Mouse (Mus musculus): ENCODE measurements at regions not wholly inside any gene's neighbourhood (a gene's known extent, or its start where the extent isn't known, plus 50 kb on each side); places are given as distances from the start of the nearest gene placed in this dataset.

DNA sequence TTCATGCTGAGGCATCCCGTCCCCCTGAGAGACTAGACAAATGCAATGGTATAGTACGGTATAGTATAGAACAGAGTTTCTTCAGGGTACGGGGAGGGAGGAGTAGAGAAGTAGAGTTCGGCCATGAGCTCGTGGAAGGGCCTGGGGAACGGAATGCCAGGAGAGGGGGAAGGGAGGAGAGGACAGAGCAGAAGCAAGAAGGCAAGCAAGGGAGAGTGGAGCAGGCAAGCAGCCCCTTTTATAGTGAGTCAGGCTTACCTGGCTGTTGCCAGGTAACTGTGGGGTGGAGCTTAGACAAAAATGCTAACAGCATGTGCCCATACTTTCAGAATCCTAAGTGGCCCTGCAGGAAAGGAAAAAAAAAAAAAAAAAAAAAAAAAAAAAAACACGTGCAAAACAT lies 174.7 kb upstream of the Dapk1 start:
- DNase-seq (ENCODE audit: low spot score in 2 of 2), result no peak

DNA sequence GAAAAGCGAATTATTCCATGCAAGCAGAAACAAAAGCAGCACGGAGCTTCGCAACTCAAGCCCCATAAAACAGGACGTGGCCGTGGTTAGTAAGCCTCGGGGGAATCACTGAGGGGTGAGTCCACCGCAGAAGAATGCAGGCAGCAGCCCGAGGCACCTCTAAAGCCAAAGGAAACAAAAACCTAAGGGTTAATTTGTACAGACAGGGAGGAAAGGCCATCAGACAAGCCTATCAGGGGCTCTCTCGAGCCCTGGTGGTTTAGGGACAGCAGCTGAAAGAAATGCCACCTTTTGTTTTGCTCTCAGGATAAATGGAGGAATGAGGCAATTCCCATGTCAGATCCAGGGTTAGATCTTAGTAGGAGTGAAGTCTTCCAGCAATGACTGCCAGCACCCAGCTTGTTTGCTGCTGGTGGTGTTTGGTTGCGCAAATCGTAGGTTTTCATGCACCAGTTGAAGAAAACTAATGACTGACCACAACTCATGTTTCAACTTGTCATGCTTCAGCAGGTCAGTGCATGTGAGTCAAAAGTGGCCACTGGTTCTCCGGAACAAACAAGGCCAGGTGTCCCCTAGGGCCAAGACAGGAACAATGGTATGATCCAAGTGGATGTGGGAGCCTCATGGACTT lies 173.9 kb upstream of the Dapk1 start:
- no peak for DNase-seq (ENCODE audit: low spot score in 2 of 2)

DNA sequence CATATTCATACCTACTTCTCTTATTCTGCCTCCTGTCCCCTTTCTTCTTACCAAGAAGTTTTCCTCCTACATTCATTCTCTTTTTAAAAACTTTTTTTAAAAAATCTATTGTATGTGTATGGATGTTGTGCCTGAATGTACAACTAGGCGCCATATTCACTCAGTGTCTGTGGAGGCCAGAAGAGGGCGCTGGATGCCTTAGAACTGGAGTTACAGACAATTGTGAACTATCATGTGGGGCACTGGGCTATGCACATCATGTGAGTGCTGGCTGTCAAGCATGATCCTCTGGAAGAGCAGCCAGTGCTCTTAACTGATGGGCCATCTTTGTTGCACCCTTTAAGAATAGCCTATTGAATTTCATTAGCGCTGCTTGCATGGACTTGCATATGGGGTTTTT lies 172.6 kb upstream of the Dapk1 start:
- no peak for DNase-seq (ENCODE audit: low spot score in 2 of 2)

DNA sequence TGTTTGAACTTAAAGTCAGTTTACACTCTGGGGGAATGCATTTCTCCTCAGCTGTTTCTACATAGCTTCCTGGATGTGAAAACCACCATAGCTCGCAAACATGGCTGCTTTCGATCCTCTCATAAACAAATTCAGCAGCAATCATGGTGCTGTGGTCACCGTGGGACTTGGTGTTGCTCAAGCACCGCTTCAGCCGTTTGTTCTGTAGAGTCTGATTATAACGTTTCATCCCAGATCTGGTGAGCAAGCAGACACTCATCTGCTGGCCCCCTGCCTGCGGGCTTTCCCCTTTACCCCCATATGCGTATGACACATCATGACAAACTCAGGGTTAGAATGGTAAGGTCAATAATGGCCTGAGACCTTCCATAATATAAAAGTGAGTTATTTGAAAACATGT lies 170.3 kb upstream of the Dapk1 start:
- no peak for DNase-seq (ENCODE audit: low spot score in 2 of 2)

DNA sequence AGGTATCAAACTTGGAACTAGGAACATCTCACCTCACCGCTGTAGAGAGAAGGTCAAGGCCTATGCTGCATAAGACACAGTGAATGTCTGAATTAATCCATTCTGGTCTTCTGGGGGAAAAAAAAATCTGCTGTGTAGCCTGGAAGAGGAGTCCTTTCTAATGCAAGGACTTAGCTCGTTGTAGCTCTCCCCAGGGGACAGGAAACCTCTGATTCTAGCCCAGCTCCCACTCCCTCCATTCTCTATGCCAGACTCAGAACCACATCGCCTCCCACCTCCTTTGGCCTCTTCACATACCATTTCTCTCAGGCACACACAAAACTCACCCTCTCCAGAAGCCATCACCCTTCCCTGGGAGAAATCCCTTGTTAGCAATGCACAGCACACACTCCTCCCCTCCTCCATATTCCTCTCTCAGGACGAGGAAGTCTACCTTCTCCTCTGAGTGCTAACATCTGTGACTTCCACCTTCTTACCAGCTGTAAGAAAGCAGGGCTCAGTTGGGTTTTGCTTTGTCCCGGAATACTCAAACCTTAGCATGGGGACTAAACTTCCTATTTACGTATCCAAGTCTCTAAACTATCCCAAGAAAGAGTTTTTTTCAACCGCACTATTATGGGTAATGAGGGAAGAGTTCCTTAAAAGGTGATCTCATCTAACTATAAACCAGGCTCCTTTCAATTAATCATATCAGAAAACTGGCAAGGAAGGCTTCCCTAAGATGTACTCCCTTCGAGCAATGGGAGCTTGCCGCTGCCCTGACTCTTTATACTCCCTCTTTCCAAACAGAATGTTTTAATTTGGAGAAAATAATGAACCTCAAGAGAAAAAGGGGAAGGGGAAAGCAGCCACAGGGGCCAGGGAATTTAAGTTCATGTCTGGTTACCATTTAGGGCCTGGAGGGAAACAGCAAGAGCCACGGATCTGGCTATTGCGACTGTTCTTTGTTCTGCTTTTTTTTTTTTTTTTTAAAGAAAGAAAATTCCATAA lies 167.2 kb upstream of the Dapk1 start:
- no peak for DNase-seq (ENCODE audit: low spot score in 2 of 2)

DNA sequence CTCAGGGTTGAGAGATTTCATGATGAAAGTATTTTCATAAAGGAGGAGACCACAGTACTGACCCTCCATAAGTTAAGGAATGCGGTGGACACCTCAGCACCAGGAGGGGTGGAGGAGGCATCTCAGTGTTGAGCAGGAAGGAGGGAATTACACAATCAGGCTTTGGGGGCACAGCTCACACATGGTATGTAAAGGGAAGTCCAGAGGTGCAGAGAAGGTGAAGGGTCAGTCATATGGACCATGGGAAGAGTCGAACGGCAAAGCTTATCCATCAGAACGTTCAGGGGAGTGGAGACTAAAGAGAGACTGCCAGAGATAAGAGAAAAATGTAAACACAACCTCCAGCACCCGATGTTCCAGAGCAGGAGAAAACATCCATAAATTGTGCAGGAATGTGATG lies 166.4 kb upstream of the Dapk1 start:
- DNase-seq (ENCODE audit: low spot score in 2 of 2), result no peak

DNA sequence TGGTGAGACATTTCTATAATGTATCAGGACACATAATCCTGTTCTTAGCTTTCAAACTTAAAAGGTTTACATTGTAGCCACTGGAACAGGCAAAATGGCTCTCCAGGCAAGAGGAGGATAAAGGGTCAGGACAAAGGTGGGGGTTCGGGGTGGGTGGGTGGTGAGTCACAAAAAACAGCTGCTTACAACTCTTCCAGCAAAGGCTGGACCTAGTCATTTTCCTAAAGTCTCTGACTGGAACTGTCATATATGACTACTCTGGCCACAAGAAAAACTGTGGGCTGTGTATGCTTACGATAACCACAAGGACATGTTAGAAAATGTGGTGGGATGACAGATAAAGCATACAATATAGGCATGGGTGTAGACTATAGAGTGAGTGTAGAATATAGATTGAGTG lies 163.6 kb upstream of the Dapk1 start:
- no peak for DNase-seq (ENCODE audit: low spot score in 2 of 2)

DNA sequence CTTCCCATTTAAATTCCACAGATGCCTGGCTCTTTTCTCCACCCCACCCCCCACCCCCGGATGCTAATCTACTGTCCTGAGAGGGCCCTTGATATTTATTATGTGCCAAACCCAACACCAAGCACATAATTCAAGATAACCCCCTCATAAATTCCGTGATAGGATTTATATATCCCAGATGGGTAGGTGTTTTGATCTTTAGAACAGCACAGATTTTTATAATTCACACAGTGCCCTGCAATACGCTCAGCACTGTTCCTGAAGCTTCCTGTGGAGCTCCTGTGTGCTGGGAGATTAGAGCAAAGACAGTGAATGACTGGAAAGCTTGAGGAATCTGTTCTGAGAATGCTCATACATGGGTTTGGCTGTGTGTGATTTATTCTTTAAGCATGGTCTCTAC lies 161.2 kb upstream of the Dapk1 start:
- no peak for DNase-seq (ENCODE audit: low spot score in 2 of 2)

DNA sequence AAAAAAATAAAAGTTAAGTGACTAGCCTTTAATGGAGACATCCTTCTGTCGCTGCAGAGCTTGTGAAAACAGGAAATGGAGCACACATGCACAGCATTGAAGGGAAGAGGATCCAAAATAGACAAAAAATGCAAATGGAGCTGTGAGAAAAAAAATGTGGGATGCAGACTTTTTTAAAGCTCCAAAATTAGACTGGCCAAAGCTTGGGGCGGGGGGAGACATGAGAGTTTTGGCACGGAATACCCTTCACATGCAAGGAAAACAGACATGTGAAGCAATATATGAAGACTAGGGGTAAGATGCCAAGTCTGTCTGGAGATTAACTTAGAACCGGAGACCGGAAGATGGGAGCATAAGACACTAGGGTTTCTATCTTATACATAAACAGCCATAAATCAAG lies 156.6 kb upstream of the Dapk1 start:
- DNase-seq (ENCODE audit: low spot score in 2 of 2), result no peak

DNA sequence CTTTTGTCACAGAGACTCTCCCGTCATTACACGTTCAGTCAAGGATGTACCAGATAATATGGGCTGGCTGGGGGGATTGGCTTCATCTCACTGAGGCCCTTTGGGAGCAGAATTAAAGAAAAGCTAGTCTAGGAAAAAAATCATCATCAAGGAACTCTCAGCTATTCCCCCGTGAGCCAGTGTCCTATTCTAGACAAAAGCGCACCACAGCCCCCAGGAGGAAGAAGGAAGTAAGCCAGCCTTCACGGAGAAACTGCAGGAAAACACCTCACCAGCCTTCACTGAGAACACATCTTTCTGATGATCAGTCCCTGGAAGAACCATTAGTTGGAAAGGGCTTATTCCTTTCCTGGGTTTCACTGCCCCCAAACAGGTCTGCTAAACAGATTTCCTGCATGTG lies 154.8 kb upstream of the Dapk1 start:
- no peak for DNase-seq (ENCODE audit: low spot score in 2 of 2)

DNA sequence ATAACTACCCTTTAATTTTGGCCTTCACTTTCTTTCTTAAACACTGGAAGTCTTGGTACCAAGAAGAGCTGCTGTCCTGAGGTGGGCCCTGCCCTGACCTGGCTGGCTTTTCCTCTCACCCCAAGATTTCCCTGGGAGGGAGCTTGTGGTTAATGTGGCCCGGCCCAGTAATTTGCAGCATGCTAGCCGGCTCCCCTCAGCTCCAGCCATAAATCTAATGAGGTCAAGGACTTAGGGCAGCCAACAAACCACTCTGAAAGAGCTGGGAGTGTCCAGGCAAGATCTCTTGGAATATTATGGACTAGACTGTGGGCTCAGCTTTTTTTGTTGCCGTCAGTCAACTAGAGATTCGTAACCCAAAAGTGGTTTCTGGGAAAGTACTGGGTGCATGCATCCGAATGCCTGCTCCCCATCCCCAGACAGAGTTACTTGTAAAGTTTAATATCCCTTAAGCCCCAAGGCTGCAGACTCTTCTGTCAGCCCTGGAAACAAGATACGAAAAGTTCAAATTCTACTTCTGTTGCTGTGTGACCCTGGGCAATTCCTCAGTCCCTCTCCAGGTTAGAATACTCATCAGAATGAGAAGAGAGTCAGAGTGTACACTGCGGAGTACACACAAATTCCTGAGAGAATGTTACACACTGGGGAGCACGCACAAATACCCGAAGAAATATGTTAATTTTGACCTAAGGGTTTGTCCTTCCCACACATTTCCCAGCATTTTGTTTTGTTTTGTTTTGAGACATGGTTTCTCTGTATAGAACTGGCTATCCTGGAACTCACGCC lies 150.8 kb upstream of the Dapk1 start:
- DNase-seq (ENCODE audit: low spot score in 2 of 2), result no peak

DNA sequence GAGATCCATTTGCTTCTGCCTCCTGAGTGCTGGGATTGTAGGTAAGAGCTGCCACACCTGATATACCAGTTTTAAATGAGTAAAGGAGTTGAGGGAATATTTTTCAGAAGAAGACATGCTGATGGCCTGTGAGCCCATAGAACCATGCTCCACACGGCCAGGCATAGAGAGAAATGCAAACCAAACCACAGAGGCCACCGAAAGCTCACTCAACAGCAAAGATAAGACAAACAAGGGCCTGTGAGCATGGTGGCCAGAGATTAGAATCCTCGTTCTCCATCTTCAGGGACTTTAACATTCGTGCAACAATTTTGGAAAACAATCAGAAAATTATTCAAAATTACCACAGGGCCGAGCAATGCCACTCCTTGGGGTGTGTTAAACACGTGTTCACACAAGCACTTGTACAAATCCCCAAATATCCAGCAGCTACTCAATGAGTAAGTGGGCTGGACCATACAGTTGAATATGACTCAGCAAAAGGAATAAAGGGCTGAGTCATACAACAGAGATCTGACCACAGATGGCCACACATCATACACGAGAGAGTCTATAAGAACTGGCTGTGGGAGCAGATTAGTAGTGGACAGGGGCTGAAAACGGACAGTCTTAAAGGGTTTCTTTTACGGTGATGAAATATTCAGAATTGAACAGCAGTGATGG lies 147.8 kb upstream of the Dapk1 start:
- DNase-seq (ENCODE audit: low spot score in 2 of 2), result no peak

DNA sequence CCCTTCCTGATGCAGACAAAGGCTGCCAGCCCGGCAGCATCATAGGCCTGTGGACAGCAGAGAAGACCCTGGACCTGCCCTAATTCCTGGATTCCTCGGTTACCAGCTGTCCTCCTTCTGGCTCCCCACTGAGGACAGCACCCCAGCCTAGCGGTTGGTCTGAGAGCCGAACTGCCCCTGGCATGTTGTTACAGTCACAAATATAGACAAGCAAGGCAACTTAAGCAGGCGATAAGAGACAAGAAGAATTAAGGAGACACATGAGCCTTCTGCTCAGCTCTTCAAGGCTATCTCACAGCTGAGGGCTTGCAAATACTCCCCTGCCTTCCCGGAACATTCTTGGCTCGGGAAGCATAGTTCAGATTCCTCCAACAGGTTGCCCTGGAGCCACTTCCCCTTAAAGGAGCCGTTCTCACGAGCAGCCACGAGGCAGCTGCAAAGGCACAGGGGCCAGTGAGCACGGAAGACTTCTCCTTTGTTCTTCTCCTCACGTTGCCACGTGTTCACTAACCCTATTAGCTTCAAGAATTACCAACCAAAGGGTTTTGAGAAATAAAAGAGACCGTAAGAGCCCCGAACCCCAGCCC lies 146.6 kb upstream of the Dapk1 start:
- DNase-seq (ENCODE audit: low spot score in 2 of 2), result no peak

DNA sequence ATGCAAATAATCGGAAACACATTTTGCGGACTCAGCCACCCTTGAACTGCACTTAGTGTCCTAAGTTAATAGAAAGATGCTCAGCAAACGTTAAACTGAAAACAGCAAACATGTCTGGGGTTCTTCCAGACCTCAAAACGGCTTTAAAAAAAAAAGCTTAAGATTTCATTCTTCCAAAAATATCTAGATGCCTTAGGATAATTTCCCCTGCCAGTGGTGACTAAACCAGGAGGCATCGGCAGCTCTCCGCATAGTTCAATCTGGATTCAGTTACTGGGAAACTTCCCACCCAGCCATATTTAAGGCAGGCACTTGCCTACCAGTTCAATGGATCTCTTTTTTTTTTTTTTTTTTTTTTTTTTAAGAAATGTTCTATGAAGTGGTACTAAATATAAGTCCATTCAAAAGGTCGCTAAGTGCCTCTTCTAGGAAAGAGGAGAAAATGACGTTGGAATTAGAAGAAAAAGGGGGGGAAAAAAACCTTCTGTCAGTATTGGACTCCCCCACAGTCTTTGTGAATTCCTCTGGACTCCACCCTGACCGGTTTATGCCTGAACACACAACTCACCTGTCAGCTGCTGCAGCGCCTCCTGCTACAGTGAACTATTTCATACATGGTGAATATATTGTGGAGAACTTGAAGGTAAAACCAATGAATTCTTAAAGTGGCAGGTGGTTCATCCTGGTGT lies 145.7 kb upstream of the Dapk1 start:
- DNase-seq (ENCODE audit: low spot score in 2 of 2), result no peak

DNA sequence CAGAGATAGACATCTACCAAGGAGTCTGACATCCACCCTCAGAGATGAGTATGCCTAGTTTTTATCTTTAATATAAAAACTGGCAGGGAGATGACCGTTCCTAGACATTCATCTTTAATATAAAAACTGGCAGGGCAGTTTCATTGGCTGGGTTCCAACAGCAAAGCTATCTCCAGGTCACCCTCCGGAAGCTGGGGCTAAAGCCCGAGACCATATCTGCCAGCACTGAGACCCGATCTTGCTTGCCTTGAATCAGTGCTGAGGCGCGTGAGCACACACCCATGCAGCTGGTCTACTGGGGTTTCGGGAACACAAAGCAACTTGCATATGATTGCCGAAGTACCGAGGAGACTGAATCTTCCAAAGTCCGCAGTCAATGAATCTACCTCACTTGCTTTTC lies 144.5 kb upstream of the Dapk1 start:
- DNase-seq (ENCODE audit: low spot score in 2 of 2), result no peak

DNA sequence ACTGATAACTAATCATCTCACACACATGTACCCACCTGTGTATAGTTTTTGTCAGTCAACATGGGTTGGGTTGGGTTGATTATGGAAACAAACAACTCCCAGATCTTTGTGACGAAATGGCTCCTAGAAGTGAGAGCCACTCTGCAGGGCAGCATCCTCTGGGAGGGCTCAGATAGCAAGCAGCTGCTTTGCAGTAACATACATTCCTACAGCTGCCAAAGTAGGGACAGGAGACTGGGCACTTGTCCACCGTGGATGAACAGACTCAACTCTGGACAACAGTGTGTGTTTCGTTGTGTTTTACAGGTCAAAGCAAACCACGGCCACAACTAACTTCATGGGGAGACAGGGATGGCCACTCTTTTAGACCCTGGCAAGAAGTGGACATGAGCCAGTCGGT lies 142.7 kb upstream of the Dapk1 start:
- no peak for DNase-seq (ENCODE audit: low spot score in 2 of 2)

DNA sequence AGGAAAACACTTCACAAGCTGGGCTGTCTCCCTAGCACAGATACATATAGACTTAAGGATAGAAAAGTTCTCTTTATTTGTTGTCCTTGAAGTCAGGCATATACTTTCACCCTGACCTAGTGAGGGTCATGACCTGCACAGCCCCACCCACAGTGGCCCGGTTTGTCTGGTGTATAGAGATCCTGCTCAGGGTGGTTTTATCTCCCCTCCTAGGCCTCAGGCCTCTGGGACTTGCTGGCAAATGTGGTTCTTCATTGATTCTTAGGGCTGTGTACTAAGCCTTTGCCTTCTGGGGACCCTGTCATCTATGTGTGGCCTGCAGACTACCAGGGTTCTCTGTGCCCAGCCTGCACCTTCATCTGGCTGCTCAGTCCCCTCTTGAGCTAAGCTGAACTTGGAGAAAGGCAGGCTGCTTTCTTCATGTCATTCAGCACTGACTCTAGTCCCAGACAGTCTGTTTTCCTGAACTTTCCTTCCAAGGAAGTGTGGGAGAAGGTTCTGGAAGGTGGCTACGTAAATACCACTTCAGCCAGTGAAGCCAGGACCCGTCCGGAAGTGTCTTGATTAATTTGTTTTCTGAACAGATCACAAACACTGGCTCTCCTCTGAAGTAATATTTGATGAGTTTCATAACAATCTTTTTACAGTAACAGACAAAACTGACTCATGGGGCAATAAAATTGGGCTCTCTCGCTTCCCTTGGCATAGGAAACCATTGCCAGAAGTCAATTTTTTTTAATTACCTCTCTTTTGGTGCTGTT lies 135.0 kb upstream of the Dapk1 start:
- DNase-seq (ENCODE audit: low spot score in 2 of 2), result no peak

DNA sequence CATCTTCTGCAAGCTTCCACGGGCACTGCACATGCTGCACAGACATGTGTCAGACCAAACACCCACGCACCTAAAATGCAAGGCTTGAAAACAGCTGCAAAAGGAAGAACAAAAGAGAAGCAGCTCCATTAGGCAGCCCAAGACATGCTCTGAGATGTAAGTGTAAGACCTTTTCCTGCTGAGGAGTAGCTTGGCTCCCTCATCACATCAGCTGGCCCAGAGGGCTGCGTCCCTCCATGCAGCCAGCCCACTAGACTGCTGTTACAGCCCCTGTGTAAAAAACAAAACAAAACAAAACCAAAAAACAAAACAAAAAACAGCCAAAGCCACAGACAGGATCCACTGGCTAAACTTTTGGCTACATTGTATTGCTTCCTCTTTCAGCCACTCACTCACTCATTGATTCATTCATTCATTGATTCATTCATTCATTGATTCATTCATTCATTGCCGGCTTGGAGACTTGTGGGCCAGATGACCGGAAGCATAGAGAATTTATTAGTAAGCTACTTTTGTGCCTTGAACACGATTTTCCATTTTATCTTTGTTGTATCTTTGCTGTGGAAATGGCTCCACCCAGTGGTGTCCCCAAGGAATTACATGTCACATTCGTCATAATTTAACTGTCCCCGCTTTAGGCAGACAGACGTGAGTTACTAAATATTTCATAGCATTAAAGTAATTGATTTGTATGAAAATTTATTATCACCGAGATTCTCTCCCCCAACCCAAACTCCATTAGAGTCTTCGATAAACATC lies 133.7 kb upstream of the Dapk1 start:
- peak in 1 of 2 experiments; percentile 50 for DNase-seq (ENCODE audit: low spot score in 2 of 2)
